Mouse (Mus musculus): Measurements from ENCODE around the gene Rpl39. TPM values are rescaled to one million over a fixed set of nuclear protein-coding genes. Genes with fewer than 3 reads are reported as not detected.

The Rpl39 gene
- total RNA-seq, 4 experiments from 2014 or later = 509 to 573 (median 523) TPM

GRCm38 (mm10) chrX:37067299-37067698 is 17.9 kb downstream of the Rpl39 start:
- DNase-seq = no peak

- DNase-seq = no peak
Observed at GRCm38 (mm10) chrX:37063902-37064301, 21.3 kb downstream of the Rpl39 start.

DNA sequence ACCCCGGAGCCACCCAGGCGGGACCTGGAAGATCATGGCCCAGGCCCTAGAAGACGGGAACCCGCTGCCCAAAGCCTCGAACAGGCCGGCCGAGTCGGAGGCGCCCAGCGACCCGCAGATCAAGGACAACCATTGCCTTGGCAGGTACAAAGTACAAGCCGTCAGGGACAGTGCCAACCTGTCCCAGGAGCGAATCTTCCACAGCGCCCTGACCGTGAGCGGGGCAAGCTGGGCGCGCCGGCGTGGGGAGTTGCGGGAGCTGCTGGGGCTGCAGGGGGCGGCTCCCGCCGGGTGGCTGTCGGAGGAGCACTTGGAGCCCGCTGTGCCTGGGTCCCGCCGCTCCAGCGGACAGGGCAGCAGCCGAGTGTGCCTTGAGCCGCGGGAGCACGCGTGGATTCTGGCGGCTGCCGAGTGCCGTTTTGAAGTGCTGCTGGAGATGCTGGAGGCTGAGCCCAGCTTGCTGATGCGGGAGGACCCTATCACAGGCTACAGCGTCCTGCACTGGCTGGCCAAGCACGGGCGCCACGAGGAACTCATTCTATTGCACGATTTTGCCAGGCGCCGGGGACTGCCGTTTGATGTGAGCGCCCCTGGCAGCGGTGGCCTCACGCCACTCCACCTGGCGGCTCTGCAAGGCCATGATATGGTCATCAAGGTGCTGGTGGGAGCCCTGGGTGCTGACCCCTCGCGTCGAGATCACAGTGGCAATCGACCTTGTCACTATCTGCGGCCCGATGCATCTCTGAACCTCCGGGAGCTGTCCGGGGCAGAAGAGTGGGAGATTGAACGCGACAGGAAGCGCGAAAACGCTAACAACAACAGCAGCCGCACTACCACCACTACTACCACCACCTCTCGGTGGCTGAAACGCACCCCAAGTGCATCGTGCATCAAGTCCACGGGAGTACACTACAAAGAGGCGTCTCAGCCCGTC is 36.0 kb downstream of the Rpl39 start:
- no peak for DNase-seq

DNA sequence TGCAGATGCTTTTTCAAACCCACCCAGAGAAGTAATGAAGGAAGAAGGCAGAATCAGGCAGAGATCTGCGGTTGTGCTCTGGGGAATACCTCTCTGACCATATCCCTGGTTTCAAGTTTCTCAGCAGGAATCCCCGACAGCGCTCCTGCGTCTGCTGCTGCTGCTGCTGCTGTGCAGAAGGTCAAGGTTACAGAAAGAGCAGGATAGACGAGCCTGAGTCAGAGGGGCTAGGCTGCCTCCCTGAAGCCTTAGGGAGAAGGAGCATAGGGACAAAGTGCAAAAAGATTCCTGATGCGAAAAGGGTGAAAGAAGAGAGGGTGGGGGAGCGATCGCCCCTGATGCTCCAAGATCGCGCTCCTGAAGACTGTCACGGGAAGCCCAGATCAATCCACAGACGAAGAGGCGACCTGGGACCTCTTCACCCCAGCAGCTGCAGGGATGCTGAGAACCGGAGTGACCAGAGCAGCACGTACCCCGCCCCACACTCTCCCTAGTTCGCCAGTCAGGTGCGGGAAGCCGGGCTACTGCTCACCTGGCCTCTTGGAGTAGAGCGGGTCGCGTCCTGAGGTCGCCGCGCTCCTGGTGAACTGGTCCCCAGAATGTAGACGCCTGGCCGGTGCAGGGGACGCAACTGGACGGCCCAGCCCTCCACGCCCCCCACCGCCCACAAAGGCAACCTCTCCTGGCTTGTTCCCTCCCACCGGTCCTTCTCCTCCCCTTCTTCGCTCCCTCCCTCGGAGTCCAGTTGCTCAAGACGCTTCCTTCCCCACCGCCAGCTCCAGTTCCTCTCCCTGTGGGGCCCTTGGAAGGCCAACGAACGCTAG is 36.9 kb downstream of the Rpl39 start, which contains the start of gene Sowahd:
Sowahd (plus strand) TSS at position 780 of the 824 bp plus-strand sequence.
- DNase-seq = no peak

GRCm38 (mm10) chrX:37042726-37043125 is 42.5 kb downstream of the Rpl39 start:
- no peak for DNase-seq

Other genes with a start within 250 kb of the Rpl39 start
- 10 to 100 TPM; 51.4 to 63.9 (median 55.7) TPM for gene Ube2a, start 211.5 kb downstream of the Rpl39 start, total RNA-seq (2022)
- gene C330007P06Rik, start 211.3 kb downstream of the Rpl39 start, total RNA-seq (2022) = 10 to 100 TPM; 49.0 to 54.6 (median 52.2) TPM
- gene Nkrf, start 182.5 kb downstream of the Rpl39 start, total RNA-seq (2022) = 10 to 100 TPM in 3 of 4 experiments, 1 to 10 TPM in 1; 9.4 to 13.3 (median 12.3) TPM
- 10 to 100 TPM; 21.4 to 45.9 (median 31.0) TPM for gene Sept6, start 93.6 kb downstream of the Rpl39 start, total RNA-seq (2022)
- 1 to 10 TPM in 2 of 4 experiments, under 1 TPM in 2; 0.63 to 5.0 (median 1.9) TPM for gene Sowahd, start 36.6 kb downstream of the Rpl39 start, total RNA-seq (2022)
- gene Upf3b, start 24.9 kb upstream of the Rpl39 start, total RNA-seq (2022) = 10 to 100 TPM; 14.7 to 27.6 (median 19.3) TPM
- 10 to 100 TPM; 13.3 to 19.1 (median 18.7) TPM for gene Nkap, start 41.4 kb upstream of the Rpl39 start, total RNA-seq (2022)
- not detected for gene Akap14, start 83.4 kb upstream of the Rpl39 start, total RNA-seq (2022)
- 100 to 1,000 TPM; 250 to 390 (median 291) TPM for gene Ndufa1, start 105.8 kb upstream of the Rpl39 start, total RNA-seq (2022)
- gene Rnf113a1, start 105.8 kb upstream of the Rpl39 start, total RNA-seq (2022) = 1 to 10 TPM; 4.6 to 5.5 (median 5.3) TPM
- not detected for gene Gm9, start 125.6 kb upstream of the Rpl39 start, total RNA-seq (2022)
- gene Rhox1, start 136.9 kb upstream of the Rpl39 start, total RNA-seq (2022) = not detected
- not detected for gene Rhox2a, start 159.6 kb upstream of the Rpl39 start, total RNA-seq (2022)
- not detected for gene Rhox3a, start 164.5 kb upstream of the Rpl39 start, total RNA-seq (2022)
- gene Rhox4a, start 179.9 kb upstream of the Rpl39 start, total RNA-seq (2022) = not detected